Mouse (Mus musculus): Measurements from ENCODE around the gene Rnf150. TPM values are rescaled to one million over a fixed set of nuclear protein-coding genes. Genes with fewer than 3 reads are reported as not detected.

The Rnf150 gene
- total and polyA plus RNA-seq, 3 experiments = not detected

- DNase-seq (ENCODE audit: low read depth, low spot score) = no peak
- Histone ChIP-seq H3K27ac (ENCODE audit: control insufficient read depth, low read depth, low read length) (no peak overlapping the region), H3K27me3 (ENCODE audit: control insufficient read depth in 1 of 2, insufficient read depth in 2 of 2, low read length in 2 of 2) (no peaks in the 10 kb centered on the region), H3K4me3 (ENCODE audit: control insufficient read depth in 1 of 2, insufficient read depth in 1 of 2, low read depth in 2 of 2, low read length in 2 of 2) (no peak overlapping the region), H3K79me2 (ENCODE audit: control insufficient read depth, insufficient read depth, low read length, poor library complexity) (no peaks in the 10 kb centered on the region), H3K9me3 (replicated peaks; ENCODE audit: insufficient read depth, low read length) (no peaks in the 10 kb centered on the region), H3K9ac (ENCODE audit: control insufficient read depth, low read depth, low read length, poor library complexity, severe bottlenecking) (no peak overlapping the region), H3K4me1 (ENCODE audit: control insufficient read depth in 1 of 2, insufficient read depth in 2 of 2, low read length in 2 of 2) (no peaks in the 10 kb centered on the region), H3K36me3 (ENCODE audit: control insufficient read depth in 1 of 2, insufficient read depth in 2 of 2, low read length in 2 of 2) (no peaks in the 10 kb centered on the region)
- TF ChIP-seq HCFC1 (IDR thresholded peaks at IDR 0.05; ENCODE audit: low read depth, low read length) = no peak
- TF ChIP-seq ZMIZ1 (IDR thresholded peaks at IDR 0.05; ENCODE audit: low read depth, low read length) = no peak
- no peak for TF ChIP-seq MAFK (IDR thresholded peaks at IDR 0.05; ENCODE audit: borderline replicate concordance, low read depth, low read length)
- no peak for TF ChIP-seq NELFE (IDR thresholded peaks at IDR 0.05; ENCODE audit: low read depth, low read length)
- no peak for TF ChIP-seq ETS1 (IDR thresholded peaks at IDR 0.05; ENCODE audit: low read depth, low read length)
- no peak for TF ChIP-seq NRF1 (IDR thresholded peaks at IDR 0.05; ENCODE audit: insufficient read depth, low read depth, low read length, poor library complexity, severe bottlenecking)
- TF ChIP-seq MAX (IDR thresholded peaks at IDR 0.05; ENCODE audit: low read length) = no peak
- TF ChIP-seq USF2 (IDR thresholded peaks at IDR 0.05; ENCODE audit: borderline replicate concordance in 1 of 2, insufficient read depth in 1 of 2, low read depth in 1 of 2, low read length in 2 of 2) = no peak
- no peak for TF ChIP-seq UBTF (IDR thresholded peaks at IDR 0.05; ENCODE audit: borderline replicate concordance, insufficient read depth, low read depth, low read length)
- TF ChIP-seq MEF2A (IDR thresholded peaks at IDR 0.05; ENCODE audit: extremely low read depth, insufficient replicate concordance, low read depth, low read length, poor library complexity, severe bottlenecking) = no peak
- TF ChIP-seq TCF12 (IDR thresholded peaks at IDR 0.05; ENCODE audit: low read depth, low read length) = no peak
- no peak for TF ChIP-seq E2F4 (IDR thresholded peaks at IDR 0.05; ENCODE audit: borderline replicate concordance, low read depth, low read length)
- TF ChIP-seq RCOR1 (IDR thresholded peaks at IDR 0.05; ENCODE audit: low read depth, low read length) = no peak
- TF ChIP-seq GABPA (IDR thresholded peaks at IDR 0.05; ENCODE audit: low read depth, low read length) = no peak
- TF ChIP-seq GATA1 (IDR thresholded peaks at IDR 0.05; ENCODE audit: low read depth, low read length) = no peak
- no peak for TF ChIP-seq USF1 (IDR thresholded peaks at IDR 0.05; ENCODE audit: low read depth, low read length)
- TF ChIP-seq POLR2A (IDR thresholded peaks at IDR 0.05; ENCODE audit: control insufficient read depth in 1 of 2, insufficient read depth in 1 of 2, low read depth in 1 of 2, low read length in 2 of 2, poor library complexity in 1 of 2) = no peak
- no peak for TF ChIP-seq ZKSCAN1 (IDR thresholded peaks at IDR 0.05; ENCODE audit: low read depth, low read length)
- TF ChIP-seq TBP (IDR thresholded peaks at IDR 0.05; ENCODE audit: low read depth, low read length) = no peak
These were observed 219.1 kb downstream of the Rnf150 start for GRCm38 (mm10) chr8:83082251-83082650.

- H3K36me3 ChIP-seq (ENCODE audit: control insufficient read depth in 1 of 2, insufficient read depth in 2 of 2, low read length in 2 of 2) = no peaks in the 10 kb centered on the region
- TF ChIP-seq POLR2AphosphoS2 (IDR thresholded peaks at IDR 0.05; ENCODE audit: low read length) (no peak), BHLHE40 (IDR thresholded peaks at IDR 0.05; ENCODE audit: borderline replicate concordance, low read depth, low read length) (no peak), TCF12 (IDR thresholded peaks at IDR 0.05; ENCODE audit: low read depth, low read length) (no peak), KAT2A (conservative IDR thresholded peaks at IDR 0.05; ENCODE audit: low read depth, low read length) (no peak), POLR2A (IDR thresholded peaks at IDR 0.05; ENCODE audit: control insufficient read depth in 1 of 2, insufficient read depth in 1 of 2, low read depth in 1 of 2, low read length in 2 of 2, poor library complexity in 1 of 2) (no peak), GATA1 (IDR thresholded peaks at IDR 0.05; ENCODE audit: low read depth, low read length) (no peak), JUND (IDR thresholded peaks at IDR 0.05; ENCODE audit: low read depth, low read length) (no peak), CTCF (IDR thresholded peaks at IDR 0.05 in 2 of 3, conservative IDR thresholded peaks at IDR 0.05 in 1 of 3; ENCODE audit: control insufficient read depth in 1 of 3, insufficient read depth in 1 of 3, low read depth in 2 of 3, low read length in 3 of 3, poor library complexity in 1 of 3, severe bottlenecking in 1 of 3) (no peak), USF1 (IDR thresholded peaks at IDR 0.05; ENCODE audit: low read depth, low read length) (no peak), HCFC1 (IDR thresholded peaks at IDR 0.05; ENCODE audit: low read depth, low read length) (no peak), ZKSCAN1 (IDR thresholded peaks at IDR 0.05; ENCODE audit: low read depth, low read length) (no peak), MAFK (IDR thresholded peaks at IDR 0.05; ENCODE audit: borderline replicate concordance, low read depth, low read length) (no peak), TAL1 (IDR thresholded peaks at IDR 0.05; ENCODE audit: low read length) (no peak), MXI1 (IDR thresholded peaks at IDR 0.05; ENCODE audit: low read depth, low read length) (no peak), ZC3H11A (IDR thresholded peaks at IDR 0.05; ENCODE audit: low read depth, low read length) (no peak), ETS1 (IDR thresholded peaks at IDR 0.05; ENCODE audit: low read depth, low read length) (no peak), NELFE (IDR thresholded peaks at IDR 0.05; ENCODE audit: low read depth, low read length) (no peak), MEF2A (IDR thresholded peaks at IDR 0.05; ENCODE audit: extremely low read depth, insufficient replicate concordance, low read depth, low read length, poor library complexity, severe bottlenecking) (no peak), E2F4 (IDR thresholded peaks at IDR 0.05; ENCODE audit: borderline replicate concordance, low read depth, low read length) (no peak), RAD21 (IDR thresholded peaks at IDR 0.05; ENCODE audit: low read depth, low read length) (no peak)
- no peak overlapping the region for H3K27ac ChIP-seq (ENCODE audit: control insufficient read depth, low read depth, low read length)
- no peak overlapping the region for H3K9ac ChIP-seq (ENCODE audit: control insufficient read depth, low read depth, low read length, poor library complexity, severe bottlenecking)
- H3K27me3 ChIP-seq (ENCODE audit: control insufficient read depth in 1 of 2, insufficient read depth in 2 of 2, low read length in 2 of 2) = no peaks in the 10 kb centered on the region
- H3K9me3 ChIP-seq (replicated peaks; ENCODE audit: insufficient read depth, low read length) = no peaks in the 10 kb centered on the region
- no peaks in the 10 kb centered on the region for H3K79me2 ChIP-seq (ENCODE audit: control insufficient read depth, insufficient read depth, low read length, poor library complexity)
- no peaks in the 10 kb centered on the region for H3K4me1 ChIP-seq (ENCODE audit: control insufficient read depth in 1 of 2, insufficient read depth in 2 of 2, low read length in 2 of 2)
- no peak overlapping the region for H3K4me3 ChIP-seq (ENCODE audit: control insufficient read depth in 1 of 2, insufficient read depth in 1 of 2, low read depth in 2 of 2, low read length in 2 of 2)
- no peak for DNase-seq (ENCODE audit: low read depth, low spot score)
These were observed 220.3 kb downstream of the Rnf150 start for GRCm38 (mm10) chr8:83083452-83083851.

Measured in MEL (cell line).